Mouse (Mus musculus) liver, adult 2 months (tissue): ENCODE results near the gene Itih3.

ENCODE experiments used
- CTCF ChIP-seq: fragments of 200-500 bp; IDR thresholded peaks from 2 replicates; pipeline ENCODE4 v1.5.1; 2011; ENCODE audit warnings: low read depth, low read length, control low read depth
- POLR2A ChIP-seq: fragments of 200-500 bp; IDR thresholded peaks from 2 replicates; pipeline ENCODE4 v1.6.1; 2011; ENCODE audit warnings: low read length, control low read depth; ENCODE audit not compliant: insufficient read depth; ENCODE audit errors: extremely low read depth

DNA sequence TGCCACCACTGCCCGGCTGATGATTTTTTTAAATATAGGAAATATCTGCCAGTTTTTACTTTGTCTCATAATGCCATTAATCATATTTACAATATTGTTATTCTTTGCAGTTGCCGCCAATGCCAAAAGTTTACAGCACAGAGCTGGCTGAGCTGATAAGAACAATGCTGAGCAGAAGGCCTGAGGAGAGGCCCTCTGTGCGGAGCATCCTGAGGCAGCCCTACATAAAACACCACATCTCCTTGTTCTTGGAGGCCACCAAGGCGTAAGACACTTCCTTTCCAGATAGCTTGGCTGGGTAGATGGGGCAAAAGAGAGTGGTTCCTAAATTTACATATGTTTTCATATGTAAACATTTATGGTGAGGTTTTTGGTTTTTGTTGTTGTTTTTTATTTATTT, 35.5 kb upstream of the Itih3 start:
- TF ChIP-seq CTCF (no peak), POLR2A (no peak)
